Mouse (Mus musculus) MEL (cell line): ENCODE data around the gene Acin1. TPM values are rescaled to one million over a fixed set of nuclear protein-coding genes. Genes with fewer than 3 reads are reported as not detected.

ENCODE experiments used
- DNase-seq: peaks from one replicate; pipeline ENCODE4 v3.0.0; 2011; ENCODE audit warnings: low read depth, low spot score
- H3K27ac ChIP-seq: 2 replicates; pipeline ENCODE4 v1.5.1; 2012; ENCODE audit warnings: low read depth, mild to moderate bottlenecking, control low read depth, low read length, moderate library complexity; ENCODE audit not compliant: control insufficient read depth
- H3K27me3 ChIP-seq, 2 experiments: fragments of 150-350 bp in 1 of 2; sonication (generic) in 1 of 2; 2 replicates each; pipeline ENCODE4 v1.6.1; 2012; ENCODE audit warnings: low read length in 2 of 2, mild to moderate bottlenecking in 2 of 2, improper control_type of control experiment in 1 of 2, moderate library complexity in 1 of 2; ENCODE audit not compliant: insufficient read depth in 2 of 2, control insufficient read depth in 1 of 2
- H3K36me3 ChIP-seq, 2 experiments: 2 replicates each; pipeline ENCODE4 v1.6.1; 2012 to 2014; ENCODE audit warnings: low read length in 2 of 2, improper control_type of control experiment in 1 of 2, inconsistent platforms in 1 of 2, mild to moderate bottlenecking in 1 of 2; ENCODE audit not compliant: insufficient read depth in 2 of 2, control insufficient read depth in 1 of 2
- H3K4me1 ChIP-seq, 2 experiments: fragments of 150-350 bp in 1 of 2; sonication (generic) in 1 of 2; 2 replicates each; pipeline ENCODE4 v1.6.1; 2012; ENCODE audit warnings: low read length in 2 of 2, improper control_type of control experiment in 1 of 2, mild to moderate bottlenecking in 1 of 2; ENCODE audit not compliant: insufficient read depth in 2 of 2, control insufficient read depth in 1 of 2
- H3K4me3 ChIP-seq, 2 experiments: fragments of 150-350 bp in 1 of 2; sonication (generic) in 1 of 2; 2 replicates each; pipeline ENCODE4 v1.5.1; 2012; ENCODE audit warnings: low read depth in 2 of 2, low read length in 2 of 2, mild to moderate bottlenecking in 2 of 2, moderate library complexity in 2 of 2, control low read depth in 1 of 2, improper control_type of control experiment in 1 of 2; ENCODE audit not compliant: control insufficient read depth in 1 of 2, insufficient read depth in 1 of 2
- H3K79me2 ChIP-seq: 2 replicates; pipeline ENCODE4 v1.6.1; 2012; ENCODE audit warnings: mild to moderate bottlenecking, low read length, moderate library complexity; ENCODE audit not compliant: control insufficient read depth, poor library complexity, insufficient read depth
- H3K9ac ChIP-seq: 2 replicates; pipeline ENCODE4 v1.6.1; 2012; ENCODE audit warnings: low read depth, mild to moderate bottlenecking, control low read depth, low read length, moderate library complexity; ENCODE audit not compliant: control insufficient read depth, poor library complexity, severe bottlenecking
- H3K9me3 ChIP-seq: fragments of 150-350 bp; sonication (generic); replicated peaks from 2 replicates; pipeline ENCODE4 v1.6.1; 2012; ENCODE audit warnings: mild to moderate bottlenecking, low read length, improper control_type of control experiment, moderate library complexity; ENCODE audit not compliant: insufficient read depth
- BHLHE40 ChIP-seq: IDR thresholded peaks from 2 replicates; pipeline ENCODE4 v1.6.1; 2012; ENCODE audit warnings: low read depth, mild to moderate bottlenecking, inconsistent platforms, low read length, improper control_type of control experiment, borderline replicate concordance
- CHD1 ChIP-seq: IDR thresholded peaks from 2 replicates; pipeline ENCODE4 v1.6.1; 2012; ENCODE audit warnings: low read depth, mild to moderate bottlenecking, inconsistent platforms, low read length, improper control_type of control experiment
- CTCF ChIP-seq, 3 experiments: IDR thresholded peaks in 2 of 3; conservative IDR thresholded peaks in 1 of 3; 2 replicates each; pipeline ENCODE4 v1.5.1; 2011 to 2012; ENCODE audit warnings: low read length in 3 of 3, low read depth in 2 of 3, mild to moderate bottlenecking in 2 of 3, improper control_type of control experiment in 1 of 3, inconsistent platforms in 1 of 3, mixed read lengths in 1 of 3, moderate library complexity in 1 of 3; ENCODE audit not compliant: control insufficient read depth in 1 of 3, insufficient read depth in 1 of 3, poor library complexity in 1 of 3, severe bottlenecking in 1 of 3
- EP300 ChIP-seq, 2 experiments: IDR thresholded peaks; 2 replicates each; pipeline ENCODE4 v1.6.1; 2011; ENCODE audit warnings: improper control_type of control experiment in 2 of 2, low read length in 2 of 2, low read depth in 1 of 2, mild to moderate bottlenecking in 1 of 2
- ETS1 ChIP-seq: IDR thresholded peaks from 2 replicates; pipeline ENCODE4 v1.6.1; 2012; ENCODE audit warnings: low read depth, mild to moderate bottlenecking, inconsistent platforms, low read length, improper control_type of control experiment, moderate library complexity
- GABPA ChIP-seq: IDR thresholded peaks from 2 replicates; pipeline ENCODE4 v1.6.1; 2012; ENCODE audit warnings: low read depth, mild to moderate bottlenecking, inconsistent platforms, low read length, improper control_type of control experiment, moderate library complexity
- HCFC1 ChIP-seq: IDR thresholded peaks from 2 replicates; pipeline ENCODE4 v1.6.1; 2012; ENCODE audit warnings: low read depth, mild to moderate bottlenecking, inconsistent platforms, low read length, improper control_type of control experiment, moderate library complexity
- JUND ChIP-seq: IDR thresholded peaks from 2 replicates; pipeline ENCODE4 v1.6.1; 2011; ENCODE audit warnings: low read depth, mild to moderate bottlenecking, improper control_type of control experiment, low read length
- KAT2A ChIP-seq: conservative IDR thresholded peaks from 2 replicates; pipeline ENCODE4 v1.6.1; 2012; ENCODE audit warnings: low read depth, low read length, improper control_type of control experiment, inconsistent platforms
- MAFK ChIP-seq: IDR thresholded peaks from 2 replicates; pipeline ENCODE4 v1.6.1; 2011; ENCODE audit warnings: low read depth, mild to moderate bottlenecking, low read length, improper control_type of control experiment, borderline replicate concordance
- MAX ChIP-seq: IDR thresholded peaks from 2 replicates; pipeline ENCODE4 v1.6.1; 2011; ENCODE audit warnings: low read length, improper control_type of control experiment
- MAZ ChIP-seq: IDR thresholded peaks from 2 replicates; pipeline ENCODE4 v1.6.1; 2012; ENCODE audit warnings: low read depth, mild to moderate bottlenecking, inconsistent platforms, low read length, improper control_type of control experiment
- MEF2A ChIP-seq: IDR thresholded peaks from 2 replicates; pipeline ENCODE4 v1.6.1; 2014; ENCODE audit warnings: low read depth, mild to moderate bottlenecking, inconsistent platforms, low read length, improper control_type of control experiment; ENCODE audit not compliant: poor library complexity, insufficient replicate concordance, severe bottlenecking; ENCODE audit errors: extremely low read depth
- MXI1 ChIP-seq: IDR thresholded peaks from 2 replicates; pipeline ENCODE4 v1.6.1; 2011; ENCODE audit warnings: mild to moderate bottlenecking, low read depth, low read length, improper control_type of control experiment
- NELFE ChIP-seq: IDR thresholded peaks from 2 replicates; pipeline ENCODE4 v1.6.1; 2011; ENCODE audit warnings: low read depth, low read length, improper control_type of control experiment
- NRF1 ChIP-seq: IDR thresholded peaks from 2 replicates; pipeline ENCODE4 v1.6.1; 2014; ENCODE audit warnings: low read depth, mild to moderate bottlenecking, inconsistent platforms, low read length, improper control_type of control experiment, moderate library complexity; ENCODE audit not compliant: poor library complexity, insufficient read depth, severe bottlenecking
- POLR2A ChIP-seq, 2 experiments: IDR thresholded peaks; 2 replicates each; pipeline ENCODE4 v1.6.1; 2011 to 2012; ENCODE audit warnings: low read length in 2 of 2, mild to moderate bottlenecking in 2 of 2, control low read depth in 1 of 2, improper control_type of control experiment in 1 of 2, low read depth in 1 of 2, moderate library complexity in 1 of 2; ENCODE audit not compliant: control insufficient read depth in 1 of 2, insufficient read depth in 1 of 2, poor library complexity in 1 of 2
- POLR2AphosphoS2 ChIP-seq: IDR thresholded peaks from 2 replicates; pipeline ENCODE4 v1.6.1; 2011; ENCODE audit warnings: low read length, improper control_type of control experiment
- RAD21 ChIP-seq: IDR thresholded peaks from 2 replicates; pipeline ENCODE4 v1.6.1; 2011; ENCODE audit warnings: mild to moderate bottlenecking, low read depth, low read length, improper control_type of control experiment
- RCOR1 ChIP-seq: IDR thresholded peaks from 2 replicates; pipeline ENCODE4 v1.6.1; 2012; ENCODE audit warnings: low read depth, mild to moderate bottlenecking, inconsistent platforms, low read length, improper control_type of control experiment
- SIN3A ChIP-seq: IDR thresholded peaks from 2 replicates; pipeline ENCODE4 v1.6.1; 2012; ENCODE audit warnings: low read length, improper control_type of control experiment, inconsistent platforms
- SMC3 ChIP-seq: IDR thresholded peaks from 2 replicates; pipeline ENCODE4 v1.6.1; 2011; ENCODE audit warnings: low read depth, low read length, improper control_type of control experiment
- UBTF ChIP-seq: IDR thresholded peaks from 2 replicates; pipeline ENCODE4 v1.6.1; 2012; ENCODE audit warnings: low read depth, mild to moderate bottlenecking, inconsistent platforms, low read length, improper control_type of control experiment, moderate library complexity, borderline replicate concordance; ENCODE audit not compliant: insufficient read depth
- USF1 ChIP-seq: IDR thresholded peaks from 2 replicates; pipeline ENCODE4 v1.6.1; 2014; ENCODE audit warnings: low read depth, mild to moderate bottlenecking, inconsistent platforms, low read length, improper control_type of control experiment, moderate library complexity
- ZNF384 ChIP-seq: IDR thresholded peaks from 2 replicates; pipeline ENCODE4 v1.6.1; 2012; ENCODE audit warnings: low read depth, mild to moderate bottlenecking, inconsistent platforms, low read length, improper control_type of control experiment
- polyA plus RNA-seq, 2 experiments: library from polyadenylated mRNA; stranded (reverse) in 1 of 2; unstranded in 1 of 2; fragments of >175 nt in 1 of 2; fragments of >200 nt in 1 of 2; gene quantifications; 2 replicates each; pipeline versions ENCODE4 v1.2.1 to v1.2.4; 2012; ENCODE audit warnings: low replicate concordance in 2 of 2, low read depth in 1 of 2; ENCODE audit not compliant: insufficient read length in 2 of 2, insufficient read depth in 1 of 2, missing spikeins in 1 of 2
- total RNA-seq: library from RNA; depleted of rRNA; stranded (reverse); fragments of 300-350 nt; gene quantifications from 2 replicates; pipeline ENCODE4 v1.2.3, GENCODE M21; 2012

Gene Acin1
- total and polyA plus RNA-seq, 3 experiments, result 103 to 248 (median 115) TPM

GRCm38 (mm10) chr14:54630583-54631239 lies 56.0 kb downstream of the Acin1 start (continued):
- TF ChIP-seq CHD1 (no peak), HCFC1 (0 out of 2 replicates have a peak, but pooled peaks have one; percentile 13), RAD21 (no peak), POLR2A (IDR thresholded peaks at IDR 0.05; ENCODE audit: control insufficient read depth in 1 of 2, insufficient read depth in 1 of 2, low read depth in 1 of 2, low read length in 2 of 2, poor library complexity in 1 of 2) (no peak), JUND (no peak), NRF1 (no peak), BHLHE40 (peak; percentile 32; the same call in 1 of the 2 replicates), SIN3A (no peak), POLR2AphosphoS2 (no peak), CTCF (IDR thresholded peaks at IDR 0.05 in 2 of 3, conservative IDR thresholded peaks at IDR 0.05 in 1 of 3; ENCODE audit: control insufficient read depth in 1 of 3, insufficient read depth in 1 of 3, low read depth in 2 of 3, low read length in 3 of 3, poor library complexity in 1 of 3, severe bottlenecking in 1 of 3) (no peak), USF1 (no peak), MEF2A (no peak), MAX (no peak), RCOR1 (peak; percentile 98), GABPA (no peak), ETS1 (0 out of 2 replicates have a peak, but pooled peaks have one; percentile 28), SMC3 (no peak; the same call in 1 of the 2 replicates), MAFK (no peak), MAZ (0 out of 2 replicates have a peak, but pooled peaks have one; percentile 24), KAT2A (no peak), NELFE (no peak), UBTF (no peak)

- Histone ChIP-seq H3K79me2 (no peaks in the 10 kb centered on the region), H3K27me3 (no peaks in the 10 kb centered on the region), H3K36me3 (peaks cover 0 to 14% of the 10 kb centered on the region in 2 experiments; a peak in 2 of 4 replicates), H3K4me3 (no peak overlapping the region), H3K9me3 (no peaks in the 10 kb centered on the region), H3K4me1 (peaks cover 4 to 21% of the 10 kb centered on the region in 2 experiments), H3K9ac (no peak overlapping the region), H3K27ac (no peak overlapping the region; the same call in 1 of the 2 replicates)
- TF ChIP-seq USF1, result no peak
- 0 out of 4 replicates have a peak, but pooled peaks of 1 of the 2 experiments have one; percentile 8 for TF ChIP-seq EP300 (IDR thresholded peaks at IDR 0.05; ENCODE audit: low read depth in 1 of 2, low read length in 2 of 2)
- no peak for TF ChIP-seq POLR2A (IDR thresholded peaks at IDR 0.05; ENCODE audit: control insufficient read depth in 1 of 2, insufficient read depth in 1 of 2, low read depth in 1 of 2, low read length in 2 of 2, poor library complexity in 1 of 2)
- TF ChIP-seq ZNF384, result no peak
- no peak for TF ChIP-seq MEF2A
- TF ChIP-seq UBTF, result no peak
- peak; percentile 34; the same call in 1 of the 2 replicates for TF ChIP-seq RCOR1
- TF ChIP-seq MAZ, result no peak
- TF ChIP-seq NRF1, result no peak
- 0 out of 2 replicates have a peak, but pooled peaks have one; percentile 12 for TF ChIP-seq MXI1
- TF ChIP-seq MAX, result 0 out of 2 replicates have a peak, but pooled peaks have one; percentile 21
- TF ChIP-seq SIN3A, result peak; percentile 54; the same call in 1 of the 2 replicates
- DNase-seq, result peak; percentile 79
These were observed 56.9 kb downstream of the Acin1 start for GRCm38 (mm10) chr14:54629797-54630196.
